Comparison of ENCODE assay signal across 9 mouse cellular contexts in the genomic region with DNA sequence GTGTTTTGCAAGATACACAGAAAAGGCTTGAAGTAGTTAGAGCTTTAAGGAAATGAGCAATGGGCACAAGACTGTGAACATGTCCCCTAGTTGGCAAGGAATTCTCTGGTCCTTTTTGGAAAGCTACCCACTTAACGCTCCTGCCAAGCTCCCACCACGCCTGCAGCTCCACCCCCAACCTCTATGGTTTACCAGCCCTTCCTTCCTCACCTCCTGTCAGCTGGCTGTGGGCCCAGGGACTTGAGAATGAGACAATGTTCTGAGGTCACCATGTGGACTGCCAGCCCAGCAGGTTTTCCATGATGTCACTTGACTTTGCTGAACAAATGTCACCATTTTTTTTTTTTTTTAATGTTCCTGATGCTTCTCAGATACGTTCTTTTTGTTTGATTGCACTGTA. TPM values are rescaled to one million over a fixed set of nuclear protein-coding genes. Genes with fewer than 3 reads are reported as not detected.
DNase-seq lines count a peak whose midpoint lies in the region; ATAC-seq and TF ChIP-seq lines count a peak whose summit lies in the region.
"Had no signal": no experiment of that assay in that cellular context is flagged by ENCODE, and none has a peak within 500 bp of the region (broad histone marks: within the 10 kb centered on the region; RNA-seq: fewer than 3 reads in every experiment).

No protein-coding gene starts in this region.

- DNase-seq in kidney, adult 18-20 months, result peak; percentile 79
- DNase-seq in adrenal gland, adult (ENCODE audit: inconsistent age in 2 of 2, low spot score in 1 of 2), result peak; percentile 86 to 94
- DNase-seq in lung, embryonic 14.5 days, result peak; percentile 86
- DNase-seq in spleen, postnatal 4 days (ENCODE audit: low spot score in 2 of 2), result no peak
- no peak for DNase-seq in thymus, postnatal 14 days

- no peaks in the 10 kb centered on the region for H3K27me3 ChIP-seq in kidney, embryonic 14.5 days (ENCODE audit: control insufficient read depth, insufficient read depth, low read length)
- no peaks in the 10 kb centered on the region for H3K27me3 ChIP-seq in lung, embryonic 14.5 days (ENCODE audit: insufficient read depth, low read length)
- H3K27me3 ChIP-seq: neural tube, embryonic 12.5 days had no signal

- H3K9ac ChIP-seq in kidney, embryonic 14.5 days (ENCODE audit: low read depth, low read length), result no peak overlapping the region
- H3K9ac ChIP-seq in lung, embryonic 14.5 days, result no peak overlapping the region
- H3K9ac ChIP-seq: neural tube, embryonic 12.5 days had no signal

- WGBS in kidney, embryonic 14.5 days, result 28% methylated on average over 3 of the region's 3 CpGs
- WGBS in lung, embryonic 14.5 days, result 22% methylated on average over 3 of the region's 3 CpGs

- no peak overlapping the region for H3K4me3 ChIP-seq in kidney, embryonic 14.5 days (ENCODE audit: low read length)
- no peak overlapping the region for H3K4me3 ChIP-seq in lung, embryonic 14.5 days (ENCODE audit: low read depth, low read length)
- H3K4me3 ChIP-seq: neural tube, embryonic 12.5 days had no signal

- H3K4me2 ChIP-seq in kidney, embryonic 14.5 days (replicated peaks; ENCODE audit: low read depth, low read length), result no peak overlapping the region
- H3K4me2 ChIP-seq in lung, embryonic 14.5 days, result no peak overlapping the region
- H3K4me2 ChIP-seq: neural tube, embryonic 12.5 days had no signal

- H3K27ac ChIP-seq in kidney, embryonic 14.5 days (ENCODE audit: low read depth, low read length), result no peak overlapping the region
- H3K27ac ChIP-seq in lung, embryonic 14.5 days (ENCODE audit: low read depth), result no peak overlapping the region
- H3K27ac ChIP-seq: neural tube, embryonic 12.5 days had no signal

- TF ChIP-seq CTCF in lung, embryonic 14.5 days (IDR thresholded peaks at IDR 0.05; ENCODE audit: low read depth), result no peak

- no peaks in the 10 kb centered on the region for H3K4me1 ChIP-seq in kidney, embryonic 14.5 days (ENCODE audit: control insufficient read depth, insufficient read depth, low read length)
- H3K4me1 ChIP-seq in lung, embryonic 14.5 days (ENCODE audit: insufficient read depth), result peaks cover 6% of the 10 kb centered on the region; the same call in 1 of the 2 replicates

- H3K36me3 ChIP-seq in kidney, embryonic 14.5 days (ENCODE audit: control insufficient read depth, insufficient read depth, low read length), result no peaks in the 10 kb centered on the region
- H3K36me3 ChIP-seq in lung, embryonic 14.5 days (ENCODE audit: insufficient read depth), result no peaks in the 10 kb centered on the region
- H3K36me3 ChIP-seq: neural tube, embryonic 12.5 days had no signal

- ATAC-seq in kidney, embryonic 14.5 days (ENCODE audit: low FRiP score, low TSS enrichment), result no peak
- peak; percentile 95 for ATAC-seq in common myeloid progenitor, adult 5-6 weeks (replicated peaks; ENCODE audit: low read depth, poor library complexity, severe bottlenecking)
- ATAC-seq in hematopoietic stem cell, adult 5-6 weeks (replicated peaks in 1 of 2; ENCODE audit: insufficient read depth in 1 of 2, low FRiP score in 2 of 2, low TSS enrichment in 1 of 2, low read depth in 1 of 2, poor library complexity in 2 of 2, severe bottlenecking in 2 of 2), result peak; percentile 90 to 96
- no peak for ATAC-seq in lung, embryonic 14.5 days (ENCODE audit: insufficient read depth)

- H3K9me3 ChIP-seq in kidney, embryonic 14.5 days (ENCODE audit: control insufficient read depth, low read length), result no peaks in the 10 kb centered on the region
- H3K9me3 ChIP-seq in lung, embryonic 14.5 days (ENCODE audit: low read depth, low read length), result no peaks in the 10 kb centered on the region
- H3K9me3 ChIP-seq: neural tube, embryonic 12.5 days had no signal

RNA-seq across cellular contexts. Expression of gene Ubtf, which starts 19.0 kb away (rescaled TPM):
- 86.5 and 105 TPM in 2 replicates for polyA plus RNA-seq in kidney, embryonic 14.5 days (2014; fragmentation: Nextera tagmentation; extraction: Ambion mirVana)
- 173 and 184 TPM in 2 replicates for total RNA-seq in common myeloid progenitor, adult 5-6 weeks (2017)
- total RNA-seq in hematopoietic stem cell, adult 5-6 weeks (2017), result 166 and 196 TPM in 2 replicates
- 86.0 and 93.8 TPM in 2 replicates for polyA plus RNA-seq in lung, embryonic 14.5 days (2014; fragmentation: Nextera tagmentation; extraction: Ambion mirVana)

RNA-seq across cellular contexts. Expression of gene Slc4a1, which starts 27.4 kb away (rescaled TPM):
- polyA plus RNA-seq in kidney, embryonic 14.5 days (2014; fragmentation: Nextera tagmentation; extraction: Ambion mirVana), result 3.0 and 3.3 TPM in 2 replicates
- 0.78 and 2.9 TPM in 2 replicates for total RNA-seq in common myeloid progenitor, adult 5-6 weeks (2017)
- total RNA-seq in hematopoietic stem cell, adult 5-6 weeks (2017), result 3.7 and 9.8 TPM in 2 replicates
- 6.0 and 6.9 TPM in 2 replicates for polyA plus RNA-seq in lung, embryonic 14.5 days (2014; fragmentation: Nextera tagmentation; extraction: Ambion mirVana)

RNA-seq across cellular contexts. Expression of gene Atxn7l3, which starts 42.1 kb away (rescaled TPM):
- 15.2 and 18.6 TPM in 2 replicates for polyA plus RNA-seq in kidney, embryonic 14.5 days (2014; fragmentation: Nextera tagmentation; extraction: Ambion mirVana)
- total RNA-seq in common myeloid progenitor, adult 5-6 weeks (2017), result 19.4 and 30.4 TPM in 2 replicates
- 24.4 and 26.5 TPM in 2 replicates for total RNA-seq in hematopoietic stem cell, adult 5-6 weeks (2017)
- 17.4 TPM in 2 replicates for polyA plus RNA-seq in lung, embryonic 14.5 days (2014; fragmentation: Nextera tagmentation; extraction: Ambion mirVana)

RNA-seq across cellular contexts. Expression of gene Tmub2, which starts 53.8 kb away (rescaled TPM):
- polyA plus RNA-seq in kidney, embryonic 14.5 days (2014; fragmentation: Nextera tagmentation; extraction: Ambion mirVana), result 41.6 and 54.2 TPM in 2 replicates
- 24.4 and 27.5 TPM in 2 replicates for total RNA-seq in common myeloid progenitor, adult 5-6 weeks (2017)
- total RNA-seq in hematopoietic stem cell, adult 5-6 weeks (2017), result 23.1 and 32.1 TPM in 2 replicates
- 48.8 and 49.9 TPM in 2 replicates for polyA plus RNA-seq in lung, embryonic 14.5 days (2014; fragmentation: Nextera tagmentation; extraction: Ambion mirVana)

RNA-seq across cellular contexts. Expression of gene Rundc3a, which starts 54.6 kb away (rescaled TPM):
- polyA plus RNA-seq in kidney, embryonic 14.5 days (2014; fragmentation: Nextera tagmentation; extraction: Ambion mirVana), result 1.7 and 1.9 TPM in 2 replicates
- total RNA-seq in common myeloid progenitor, adult 5-6 weeks (2017), result 1.1 TPM in 1 of 2 replicates, not detected in the other
- total RNA-seq in hematopoietic stem cell, adult 5-6 weeks (2017), result 1.5 and 5.6 TPM in 2 replicates
- 1.1 and 1.3 TPM in 2 replicates for polyA plus RNA-seq in lung, embryonic 14.5 days (2014; fragmentation: Nextera tagmentation; extraction: Ambion mirVana)

Comparison
In these comparisons a context has a peak if more than half of its experiments do, and no peak if none do; other contexts are left out.
1. DNase-seq: peak in kidney, adult 18-20 months (single experiment), adrenal gland, adult (2 of 2) and lung, embryonic 14.5 days (single experiment); none in spleen, postnatal 4 days (0 of 2) and thymus, postnatal 14 days (single experiment).
2. ATAC-seq: peak in common myeloid progenitor, adult 5-6 weeks (single experiment) and hematopoietic stem cell, adult 5-6 weeks (2 of 2); none in kidney, embryonic 14.5 days (single experiment) and lung, embryonic 14.5 days (single experiment).